Mouse (Mus musculus): ENCODE data around the gene Mrpl24. TPM values are rescaled to one million over a fixed set of nuclear protein-coding genes. Genes with fewer than 3 reads are reported as not detected.
A peak's percentile ranks its signal among the peaks of the same experiment; 100 is the strongest.

Mrpl24 gene
- total RNA-seq, 2 experiments from 2014 or later = 53.6 to 53.7 TPM

DNA sequence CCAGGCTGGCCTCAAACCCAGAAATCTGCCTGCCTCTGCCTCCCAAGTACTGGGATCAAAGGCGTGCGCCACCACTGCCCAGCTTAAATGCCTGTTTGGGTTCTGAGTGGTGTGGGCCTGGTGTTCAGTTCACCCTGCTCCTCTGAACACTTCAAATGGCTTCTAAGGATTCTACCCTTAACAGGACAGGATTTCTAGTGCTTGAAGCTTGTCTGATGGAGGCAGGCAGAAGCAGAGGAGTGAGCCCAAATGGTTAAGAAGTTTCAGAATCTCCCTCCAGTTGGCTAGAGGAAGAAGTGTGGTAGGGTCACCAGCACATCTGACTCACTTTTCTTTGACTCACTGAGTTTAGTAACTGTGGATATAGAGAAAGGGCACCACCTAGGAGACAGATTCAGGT lies 9.9 kb upstream of the Mrpl24 start:
- no peak for DNase-seq (ENCODE audit: low spot score in 2 of 2)

DNA sequence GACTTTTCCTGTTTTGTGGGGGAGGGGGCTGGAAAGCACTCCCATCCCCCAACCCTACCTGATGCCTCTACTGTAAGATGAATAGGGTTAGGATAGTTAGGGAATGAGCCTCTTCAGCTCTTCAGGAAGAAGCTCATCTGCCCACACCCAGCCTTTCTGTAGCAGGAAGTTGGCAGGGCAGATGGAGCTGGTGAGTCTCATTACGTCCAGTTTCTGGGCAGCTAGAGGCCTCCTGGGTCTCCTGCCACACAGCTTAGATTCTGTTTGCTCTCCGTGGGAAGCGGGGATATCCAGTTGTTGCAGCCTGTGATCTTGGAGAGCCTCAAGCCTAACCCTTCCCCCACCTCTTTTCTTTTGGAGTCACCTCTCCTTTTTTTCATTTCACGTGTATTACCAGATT lies 9.4 kb upstream of the Mrpl24 start:
- no peak for DNase-seq (ENCODE audit: low spot score in 2 of 2)

DNA sequence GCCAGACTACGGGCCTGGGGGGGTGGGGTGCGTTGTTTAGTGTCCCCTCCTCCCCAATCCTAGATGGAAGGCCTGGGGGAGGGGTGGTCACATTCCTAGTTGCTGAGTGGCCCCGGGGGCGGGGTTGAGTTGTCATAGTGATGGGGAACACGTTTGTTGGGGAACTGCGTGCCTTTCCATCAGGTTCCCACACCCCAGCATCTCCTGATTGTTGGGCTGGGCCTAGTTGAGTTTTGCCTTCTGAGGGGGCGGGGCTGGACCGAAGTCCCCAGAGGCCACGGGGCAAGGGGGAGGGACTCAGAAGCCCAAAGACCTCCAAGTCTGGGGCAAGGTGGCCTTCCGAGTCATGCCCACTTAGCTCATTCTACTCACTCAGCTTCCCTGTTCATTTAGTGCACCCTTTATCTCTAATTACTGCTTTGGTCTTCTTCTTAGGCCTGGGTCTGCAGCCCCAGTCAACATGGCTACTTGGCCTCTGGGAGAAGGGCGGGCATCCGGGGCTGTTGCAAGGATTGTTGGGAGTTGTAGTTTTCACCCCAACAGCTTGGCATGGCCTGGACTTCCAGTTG lies 8.6 kb upstream of the Mrpl24 start:
- peak in 1 of 2 experiments; percentile 34 for DNase-seq (ENCODE audit: low spot score in 2 of 2)

DNA sequence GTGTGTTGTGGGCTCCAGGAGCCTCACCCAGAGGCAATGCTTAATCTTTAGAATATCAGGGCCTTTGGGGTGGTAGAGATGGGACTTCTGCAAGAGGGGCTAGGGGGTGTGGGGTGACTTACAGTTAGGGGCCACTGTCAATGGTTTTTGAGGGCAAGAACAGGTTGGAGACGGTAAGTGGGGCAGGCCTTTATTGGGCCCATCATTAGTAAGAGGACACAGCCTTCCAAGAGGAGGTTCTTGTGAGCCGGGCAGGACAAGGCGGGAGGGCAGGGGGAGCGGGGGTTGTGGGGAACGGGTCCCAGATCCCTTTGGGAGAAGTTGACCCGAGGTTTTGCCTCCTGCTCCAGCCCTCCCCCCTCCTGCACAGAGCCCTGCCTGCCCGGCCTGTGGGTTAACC lies 5.8 kb upstream of the Mrpl24 start:
- no peak for DNase-seq (ENCODE audit: low spot score in 2 of 2)

DNA sequence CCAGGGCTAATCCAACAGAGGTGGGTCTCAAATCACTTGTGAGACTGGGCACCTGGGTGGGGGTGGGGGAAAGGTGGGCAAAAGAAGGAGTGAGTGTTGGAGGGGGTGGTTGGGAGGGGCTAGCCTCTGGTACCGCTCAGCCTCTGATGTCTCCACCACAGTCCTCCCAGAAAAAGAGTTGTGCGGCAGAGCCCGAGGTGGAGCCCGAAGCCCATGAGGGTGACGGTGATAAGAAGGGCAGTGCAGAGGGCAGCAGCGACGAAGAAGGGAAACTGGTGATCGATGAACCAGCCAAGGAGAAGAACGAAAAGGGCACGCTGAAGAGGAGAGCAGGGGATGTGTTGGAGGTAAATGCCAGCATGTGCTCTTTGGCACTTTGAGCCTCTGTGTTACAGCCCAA lies 5.4 kb upstream of the Mrpl24 start:
- no peak for DNase-seq (ENCODE audit: low spot score in 2 of 2)

DNA sequence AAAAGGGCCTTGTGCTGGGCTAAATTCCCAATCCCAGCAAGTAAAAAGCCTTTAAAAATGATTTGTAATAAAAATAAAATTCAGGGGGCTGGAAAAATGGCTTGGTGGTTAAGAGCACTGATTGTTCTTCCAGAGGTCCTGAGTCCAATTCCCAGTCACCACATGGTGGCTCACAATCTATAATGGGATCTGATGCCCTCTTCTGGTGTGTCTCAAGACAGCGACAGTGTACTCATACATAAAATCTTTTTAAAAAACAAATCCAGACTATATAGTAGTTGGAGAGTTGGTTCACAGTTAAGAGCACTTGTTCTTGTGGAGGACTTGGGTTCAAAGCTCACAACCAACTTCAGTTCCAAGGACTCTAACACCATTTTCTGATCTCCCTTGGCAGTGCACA lies 2.3 kb upstream of the Mrpl24 start:
- DNase-seq (ENCODE audit: low spot score in 2 of 2) = no peak

DNA sequence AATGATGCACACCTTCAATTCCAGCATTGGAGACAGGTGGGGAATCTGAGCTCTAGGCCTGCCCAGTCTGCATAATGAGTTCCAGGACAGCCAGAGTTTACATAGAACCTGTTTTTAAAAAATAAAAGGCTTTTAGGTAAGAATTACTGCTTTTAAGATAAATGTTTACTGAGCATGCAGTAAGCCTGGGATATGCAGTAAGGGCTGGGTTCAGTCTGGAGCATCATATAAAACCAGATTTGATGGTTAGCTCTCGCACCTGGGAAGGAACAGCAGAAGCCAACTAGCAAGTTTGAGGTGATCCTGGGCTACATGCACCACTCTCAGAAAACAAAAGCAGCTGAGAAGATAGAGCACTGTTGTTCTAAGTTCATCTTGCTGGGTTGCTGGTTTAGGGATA lies 755 bp upstream of the Mrpl24 start:
- no peak for DNase-seq (ENCODE audit: low spot score in 2 of 2)

DNA sequence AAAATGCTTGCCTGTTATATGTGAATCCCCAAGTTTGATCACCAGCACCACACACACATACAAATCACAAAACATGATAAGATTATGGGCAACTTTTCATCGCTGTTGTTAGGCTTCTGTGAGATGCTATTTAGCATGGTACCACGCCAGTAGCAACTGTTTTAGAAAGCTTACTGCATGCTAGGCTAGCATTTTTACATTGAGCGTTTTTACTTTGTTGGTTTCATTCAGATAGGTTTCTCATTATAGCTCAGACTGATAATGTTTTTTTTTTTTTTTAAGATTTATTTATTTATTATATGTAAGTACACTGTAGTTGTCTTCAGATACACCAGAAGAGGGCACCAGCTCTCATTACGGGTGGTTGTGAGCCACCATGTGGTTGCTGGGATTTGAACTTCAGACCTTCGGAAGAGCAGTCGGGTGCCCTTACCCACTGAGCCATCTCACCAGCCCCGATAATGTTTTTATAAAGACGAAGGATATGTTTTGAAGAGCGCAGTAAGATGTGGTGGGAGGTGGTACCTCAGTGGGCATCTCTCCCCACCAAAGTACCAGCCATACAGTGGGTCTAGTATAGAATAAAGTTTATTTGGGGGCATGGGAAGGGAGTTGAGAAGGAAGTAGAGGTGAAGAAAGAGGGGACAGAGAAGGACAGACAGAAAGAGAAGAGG lies 1.1 kb downstream of the Mrpl24 start:
- no peak for DNase-seq (ENCODE audit: low spot score in 2 of 2)

DNA sequence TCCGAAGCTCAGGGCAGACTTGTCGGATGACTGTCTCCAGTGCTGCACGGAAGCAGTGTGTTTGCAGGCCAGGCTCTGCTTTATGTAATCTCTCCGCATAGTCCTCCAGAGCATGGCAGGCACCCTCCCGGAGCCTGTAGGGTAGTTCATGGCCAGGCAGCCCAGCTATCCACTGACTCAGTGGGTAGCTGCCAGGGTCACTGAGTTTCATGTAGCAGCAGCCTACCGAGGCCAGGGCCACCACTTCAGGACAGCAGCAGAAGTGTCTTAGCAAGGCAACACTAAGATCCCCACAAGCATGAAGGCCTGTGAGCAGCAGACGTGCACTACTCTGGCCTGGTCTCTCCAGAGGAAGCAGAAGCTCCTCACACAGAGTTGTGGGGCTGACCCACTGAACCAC lies 5.7 kb downstream of the Mrpl24 start:
- DNase-seq (ENCODE audit: low spot score in 2 of 2) = no peak

DNA sequence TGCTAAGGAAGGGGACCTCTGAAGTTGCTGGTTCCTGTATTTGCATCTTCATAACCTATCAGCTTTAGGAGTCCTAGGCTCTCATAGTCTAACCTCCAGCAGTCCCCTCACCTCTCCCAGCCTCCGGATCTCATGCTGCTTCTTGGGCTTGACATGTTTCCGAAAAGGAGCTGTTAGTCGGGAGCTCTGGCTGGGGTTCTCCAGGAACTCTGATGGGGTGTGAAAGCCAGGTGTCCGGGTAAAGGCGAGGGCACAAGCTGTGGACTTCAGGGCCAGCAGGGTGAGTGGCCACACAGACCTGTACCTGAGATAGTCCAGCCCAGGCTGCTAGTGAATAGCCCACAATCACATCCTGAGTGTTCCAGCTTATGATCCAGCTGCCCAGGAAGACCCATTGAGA lies 8.1 kb downstream of the Mrpl24 start:
- no peak for DNase-seq (ENCODE audit: low spot score in 2 of 2)

DNA sequence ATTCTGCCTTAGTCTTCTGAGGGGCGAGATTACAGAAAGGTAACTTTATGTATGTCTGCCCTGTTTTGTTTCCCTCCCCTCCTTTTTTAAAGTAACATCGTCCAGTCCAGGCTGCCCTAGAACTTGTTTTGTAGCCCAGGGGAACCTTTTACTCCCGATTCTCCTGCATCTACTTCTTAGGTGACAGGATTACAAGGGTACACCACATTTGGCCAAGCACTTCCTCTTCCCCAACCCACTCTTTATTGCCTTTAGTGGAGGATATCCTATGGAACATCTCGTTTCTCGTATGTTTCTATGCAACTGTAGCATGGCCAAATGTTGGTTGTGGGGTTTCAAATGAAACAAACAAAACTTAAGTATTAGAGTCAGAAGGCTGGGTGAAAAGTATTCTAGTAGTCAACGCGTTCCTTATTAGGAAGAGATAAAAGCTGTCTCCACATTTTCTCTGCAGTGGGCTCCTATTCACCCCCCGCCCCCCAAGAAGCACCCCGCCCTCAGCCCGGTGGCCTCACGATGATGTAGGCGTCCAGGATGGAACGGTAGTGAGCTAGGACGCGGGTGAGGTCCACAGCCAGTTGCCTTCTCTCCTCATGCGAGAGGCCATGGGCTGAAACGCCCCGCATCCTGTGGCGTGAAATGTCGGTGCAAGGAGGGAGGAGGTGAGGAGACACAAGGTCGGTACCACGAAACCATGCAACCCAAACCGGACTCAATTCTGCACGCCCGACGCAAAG lies 10.2 kb downstream of the Mrpl24 start:
- DNase-seq (ENCODE audit: low spot score in 2 of 2) = no peak

DNA sequence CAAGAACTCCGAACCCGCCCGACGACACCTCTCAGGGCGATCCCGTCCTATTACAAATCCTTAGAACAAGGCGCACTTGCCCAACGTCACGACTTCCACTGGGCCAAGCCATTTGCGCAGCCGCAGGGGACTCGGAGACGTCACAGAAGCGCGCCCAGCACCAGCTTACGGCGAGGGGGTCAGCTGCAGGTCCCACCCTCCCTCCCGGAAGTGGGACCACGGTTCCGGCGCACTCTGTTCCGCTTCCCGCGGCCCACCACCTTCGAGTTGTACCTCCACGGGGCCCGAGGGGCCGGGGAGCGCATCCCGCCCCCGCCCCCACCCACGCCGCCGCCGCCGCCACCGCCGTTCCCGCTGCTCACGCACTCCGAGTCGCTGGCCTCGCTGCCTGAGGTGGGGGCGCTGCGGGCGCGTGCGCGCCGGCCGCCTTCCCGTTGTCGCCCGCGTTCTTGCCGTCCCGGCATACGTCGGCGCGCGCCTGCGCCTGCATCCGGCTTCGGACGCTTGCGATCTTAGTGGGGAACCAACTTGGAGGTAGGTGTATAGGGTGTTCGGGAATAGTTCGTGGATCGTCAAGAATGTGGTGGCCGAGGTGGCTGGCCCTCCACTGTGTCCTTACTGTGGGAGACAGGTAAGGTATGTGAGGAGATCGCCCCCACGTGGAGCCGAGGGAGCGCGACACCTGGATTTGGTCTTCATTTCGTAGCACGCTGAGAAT lies 10.9 kb downstream of the Mrpl24 start, which contains the start of the genes Isg20l2 and Rrnad1:
Isg20l2 (plus strand) TSS at position 237 of the 718 bp plus-strand sequence.
Rrnad1 (minus strand) TSS at position 640 of the 718 bp plus-strand sequence.
- peak; percentile 98 to 99 for DNase-seq (ENCODE audit: low spot score in 2 of 2)

DNA sequence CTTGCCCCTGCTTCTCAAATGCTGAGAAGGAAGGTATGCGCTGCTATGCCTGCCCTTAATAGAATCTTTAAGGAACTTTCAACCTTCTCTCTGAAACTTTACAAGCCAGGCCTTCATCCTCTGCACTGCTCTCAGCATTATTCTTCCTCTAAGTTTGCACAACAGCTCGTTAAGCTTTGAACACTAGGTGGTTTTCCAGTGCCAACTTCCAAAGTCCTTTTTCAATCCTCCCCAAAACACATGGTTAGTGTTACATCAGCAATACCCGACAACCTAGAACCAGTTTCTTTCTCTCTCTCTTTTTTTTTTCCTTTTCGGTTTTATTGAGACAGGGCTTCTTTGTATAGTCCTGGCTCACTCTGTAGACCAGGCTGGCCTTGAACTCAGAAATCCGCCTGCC lies 14.7 kb downstream of the Mrpl24 start:
- DNase-seq (ENCODE audit: low spot score in 2 of 2) = no peak

DNA sequence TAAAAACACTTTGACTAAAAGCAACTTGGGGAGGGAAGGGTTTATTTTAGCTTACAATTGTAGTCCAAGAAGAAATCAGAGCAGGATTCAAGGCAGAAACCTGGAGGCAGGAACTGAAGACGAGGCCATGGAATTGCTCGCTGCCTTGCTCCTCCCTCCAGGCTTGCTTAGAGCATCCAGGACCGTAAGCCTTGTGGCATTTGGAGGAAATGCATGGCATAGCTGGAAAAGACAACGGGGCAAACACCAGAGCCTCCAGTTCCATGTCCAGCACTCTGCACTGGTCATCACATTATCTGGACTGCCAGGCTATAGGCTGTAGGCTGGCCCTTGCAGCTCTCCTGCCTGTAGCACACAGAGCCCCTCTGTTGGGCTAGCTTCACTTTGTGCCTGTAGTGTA lies 15.2 kb downstream of the Mrpl24 start:
- DNase-seq (ENCODE audit: low spot score in 2 of 2) = no peak

DNA sequence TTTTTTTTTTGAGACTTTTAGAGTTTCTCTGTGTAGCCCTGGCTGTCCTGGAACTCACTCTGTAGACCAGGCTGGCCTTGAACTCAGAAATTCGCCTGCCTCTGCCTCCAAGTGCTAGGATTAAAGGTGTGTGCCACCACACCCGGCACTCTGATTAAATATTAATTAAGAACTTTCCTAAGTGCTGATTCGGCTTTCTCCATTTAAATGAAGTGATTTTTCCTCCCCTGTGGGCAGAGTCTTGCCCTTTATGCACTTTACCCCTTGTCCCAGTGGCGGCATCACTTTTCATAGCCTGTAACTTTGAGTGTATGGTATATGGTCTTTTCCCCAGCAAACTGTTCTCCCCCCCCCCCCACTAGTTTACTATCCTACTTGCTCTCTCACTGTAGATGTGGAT lies 15.9 kb downstream of the Mrpl24 start:
- DNase-seq (ENCODE audit: low spot score in 2 of 2) = no peak

DNA sequence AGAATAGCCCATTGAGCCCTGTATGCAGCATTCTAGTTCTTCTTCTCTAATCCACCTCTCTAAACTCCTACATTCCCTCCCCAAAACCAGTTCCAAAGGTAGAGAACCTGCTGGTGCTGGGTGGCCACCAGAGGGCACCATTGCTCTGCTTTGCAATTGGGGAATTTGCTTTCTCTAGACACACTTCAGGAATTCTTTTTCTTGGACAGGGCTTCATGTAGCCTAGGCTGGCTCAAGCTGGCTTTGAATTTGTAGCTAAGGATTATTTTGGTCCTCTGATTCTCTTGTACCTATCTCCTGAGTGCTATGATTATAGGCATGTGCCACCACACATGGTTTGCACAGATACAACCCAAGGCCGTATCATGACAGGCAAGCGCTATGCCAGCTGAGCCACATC lies 16.5 kb downstream of the Mrpl24 start:
- DNase-seq (ENCODE audit: low spot score in 2 of 2) = peak; percentile 87 to 94

DNA sequence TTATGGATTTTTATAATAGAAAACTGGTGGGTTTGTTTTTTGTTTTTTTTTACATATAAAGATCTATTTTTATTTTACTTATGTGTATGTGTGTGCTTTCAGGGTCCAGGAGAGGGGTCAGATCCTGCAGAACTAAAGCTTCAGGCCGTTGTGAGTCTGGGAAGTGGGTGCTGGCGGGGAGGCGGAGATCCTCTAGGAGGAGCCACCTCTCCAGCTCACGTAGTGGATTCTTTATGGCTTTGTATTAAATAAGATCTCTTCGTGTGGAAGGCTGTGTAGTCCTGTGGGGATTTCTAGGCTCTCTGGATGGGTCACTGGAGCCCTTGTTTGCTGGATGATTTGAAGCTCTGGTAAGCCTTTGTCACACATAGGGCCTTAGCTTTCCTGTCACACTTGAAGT lies 21.3 kb downstream of the Mrpl24 start:
- DNase-seq (ENCODE audit: low spot score in 2 of 2) = no peak

DNA sequence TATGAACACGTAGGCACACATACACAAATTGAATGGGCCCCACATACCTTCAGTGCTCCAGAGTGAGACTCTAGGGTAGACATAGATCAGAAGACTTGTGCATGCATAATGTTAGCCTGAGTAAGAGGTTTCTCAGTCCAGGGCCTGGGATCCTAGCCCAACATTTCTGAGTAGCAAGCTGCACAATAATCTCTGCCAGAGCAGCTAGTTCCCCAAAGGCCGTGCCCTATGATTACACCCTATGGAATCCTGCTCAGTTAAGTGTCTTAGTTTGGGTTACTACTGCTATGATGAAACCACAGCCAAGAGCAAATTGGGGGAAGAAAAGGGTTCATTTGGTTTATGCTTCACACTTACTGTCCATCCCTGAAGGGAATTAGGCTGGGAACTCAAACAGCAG lies 23.2 kb downstream of the Mrpl24 start:
- no peak for DNase-seq (ENCODE audit: low spot score in 2 of 2)

DNA sequence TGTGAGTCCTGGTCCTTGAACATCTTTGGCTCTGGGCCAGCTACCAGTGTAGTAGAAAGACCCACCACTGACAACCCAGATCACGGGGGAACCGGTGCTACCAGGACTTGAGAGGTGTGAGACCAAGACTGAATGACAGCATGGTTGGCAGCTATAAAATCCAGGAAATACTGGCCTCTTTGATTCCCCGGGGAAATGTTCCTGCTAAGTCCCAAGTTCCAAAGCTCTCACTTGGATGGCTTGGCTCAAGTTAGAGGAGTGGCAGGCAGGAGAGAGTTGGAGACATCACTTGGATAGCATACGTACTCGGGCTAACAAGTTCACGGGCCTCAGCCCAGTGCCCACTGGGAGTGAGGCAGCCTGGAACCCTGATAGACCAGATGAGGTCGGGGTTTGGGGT lies 24.3 kb downstream of the Mrpl24 start:
- no peak for DNase-seq (ENCODE audit: low spot score in 2 of 2)

DNA sequence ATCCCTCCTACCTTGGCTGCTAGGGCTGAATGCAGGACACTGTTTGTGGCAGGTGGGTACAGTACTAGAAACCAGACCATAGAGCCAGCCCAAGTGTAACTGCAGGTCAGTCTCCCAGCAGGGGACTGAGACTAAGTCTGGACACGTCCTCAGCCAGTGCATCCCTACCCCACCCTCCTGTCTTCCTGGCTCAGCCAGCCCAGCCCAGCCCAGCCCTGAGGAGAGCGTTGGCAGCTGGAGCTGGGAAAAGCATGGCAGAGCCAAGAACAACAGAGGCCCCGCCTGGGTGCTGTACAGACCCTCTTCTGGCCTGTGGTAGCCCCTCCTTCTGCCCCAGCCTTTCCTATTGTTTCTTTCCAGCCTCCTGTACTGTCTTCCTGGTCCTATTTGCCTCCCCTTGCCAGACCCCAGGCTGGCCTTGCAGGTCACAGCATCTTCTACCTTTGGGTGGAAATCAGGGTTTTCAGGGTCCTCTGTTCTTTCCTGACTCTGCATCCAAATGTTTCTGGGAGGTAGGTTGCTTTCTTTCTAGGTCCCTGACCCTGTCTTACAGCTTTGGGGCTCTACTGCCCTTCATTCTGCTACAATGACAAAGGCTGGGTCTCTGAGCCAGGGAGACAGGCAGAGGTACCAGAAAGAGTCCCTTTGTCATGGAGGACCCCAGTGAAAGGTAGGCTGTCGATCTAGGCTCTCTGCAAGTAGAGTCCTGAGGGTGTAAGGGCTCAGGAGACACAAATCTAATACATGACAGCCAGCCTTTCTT lies 25.7 kb downstream of the Mrpl24 start:
- no peak for DNase-seq (ENCODE audit: low spot score in 2 of 2)

Data from left cerebral cortex, adult 18-20 months (tissue).